Mouse (Mus musculus) erythroblast, embryonic 14.5 days (primary cell): Measurements from ENCODE around the gene Ptprg.

Source experiments
- GATA1 ChIP-seq: IDR thresholded peaks from 2 replicates; pipeline ENCODE4 v1.6.1; 2012; ENCODE audit warnings: low read length, inconsistent platforms, mixed read lengths
- TAL1 ChIP-seq: IDR thresholded peaks from 3 replicates; pipeline ENCODE4 v1.6.1; 2012; ENCODE audit warnings: low read length, inconsistent platforms, mixed read lengths

GRCm38 (mm10) chr14:11578492-11578967 is 25.2 kb downstream of the Ptprg start:
- TF ChIP-seq GATA1 (no peak), TAL1 (no peak)
